Mouse (Mus musculus) small intestine, adult 2 months (tissue): ENCODE measurements around the gene Tmem97.

Experiments used
- CTCF ChIP-seq: fragments of 200-500 bp; IDR thresholded peaks from 2 replicates; pipeline ENCODE4 v1.5.1; 2012; ENCODE audit warnings: low read depth, mild to moderate bottlenecking, control low read depth, inconsistent platforms, low read length, moderate library complexity, mixed read lengths; ENCODE audit not compliant: insufficient replicate concordance, insufficient read length; ENCODE audit errors: extremely low read depth
- POLR2A ChIP-seq: fragments of 200-500 bp; IDR thresholded peaks from 2 replicates; pipeline ENCODE4 v1.6.1; 2012; ENCODE audit warnings: low read depth, mild to moderate bottlenecking, control low read depth, inconsistent platforms, low read length, moderate library complexity

- no peak for TF ChIP-seq POLR2A
- TF ChIP-seq CTCF: no peak
Observed at GRCm38 (mm10) chr11:78586099-78586498, 35.5 kb upstream of the Tmem97 start.
